Mouse (Mus musculus): Measurements from ENCODE around the gene Cemip.

- TF ChIP-seq MAX (IDR thresholded peaks at IDR 0.05) (no peak), CTCF (IDR thresholded peaks at IDR 0.05; ENCODE audit: control insufficient read depth, insufficient read depth, insufficient read length) (no peak)
These were observed 137.6 kb downstream of the Cemip start for GRCm38 (mm10) chr7:83948743-83949142.

All from C2C12 (cell line).